Mouse (Mus musculus): ENCODE measurements around the gene Cfap20. TPM values are rescaled to one million over a fixed set of nuclear protein-coding genes. Genes with fewer than 3 reads are reported as not detected.

Cfap20 gene
- polyA plus RNA-seq, 1 experiment from 2014 or later: 138 TPM

GRCm38 (mm10) chr8:95447661-95448060 lies 13.0 kb upstream of the Cfap20 start:
- Histone ChIP-seq H3K4me3 (ENCODE audit: low read depth, low read length) (no peak overlapping the region), H3K36me3 (ENCODE audit: insufficient read depth, low read length) (peaks cover 13% of the 10 kb centered on the region; the same call in 1 of the 2 replicates), H3K9ac (replicated peaks; ENCODE audit: low read depth) (no peak overlapping the region), H3K9me3 (ENCODE audit: low read length) (no peaks in the 10 kb centered on the region), H3K27ac (ENCODE audit: low read length) (no peak overlapping the region), H3K4me1 (ENCODE audit: insufficient read depth, low read depth, low read length) (no peaks in the 10 kb centered on the region), H3K27me3 (replicated peaks; ENCODE audit: insufficient read depth, low read length) (no peaks in the 10 kb centered on the region), H3K4me2 (replicated peaks; ENCODE audit: low read depth, low read length) (no peak overlapping the region)
- WGBS: 89% methylated on average over 7 of the region's 7 CpGs
- no peak for TF ChIP-seq CTCF (IDR thresholded peaks at IDR 0.05)
- no peak for TF ChIP-seq EP300 (IDR thresholded peaks at IDR 0.05)
- DNase-seq (ENCODE audit: low spot score): no peak
- no peak for ATAC-seq

DNA sequence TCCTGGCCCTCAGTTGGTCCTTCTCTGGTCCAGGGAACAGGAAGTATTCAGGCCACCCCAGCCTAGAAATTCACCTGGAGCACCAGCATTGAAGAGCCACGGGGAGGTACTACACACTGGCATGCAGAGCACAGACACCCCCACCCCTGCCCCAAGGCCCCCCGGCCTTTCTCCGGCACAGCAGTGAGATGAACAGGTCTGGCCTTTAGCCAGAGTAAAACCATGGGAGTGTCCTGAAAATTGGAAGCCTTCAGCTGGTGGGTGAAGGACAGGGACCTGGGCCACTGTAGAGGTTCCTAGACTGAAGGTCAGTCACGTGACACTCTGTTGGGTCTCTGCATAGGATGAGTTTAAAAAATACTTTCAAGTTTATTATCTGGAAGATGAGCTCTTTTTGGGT lies 10.4 kb upstream of the Cfap20 start:
- Histone ChIP-seq H3K4me1 (ENCODE audit: insufficient read depth, low read depth, low read length) (no peaks in the 10 kb centered on the region), H3K4me3 (ENCODE audit: low read depth, low read length) (no peak overlapping the region), H3K27ac (ENCODE audit: low read length) (no peak overlapping the region), H3K4me2 (replicated peaks; ENCODE audit: low read depth, low read length) (no peak overlapping the region), H3K27me3 (replicated peaks; ENCODE audit: insufficient read depth, low read length) (no peaks in the 10 kb centered on the region), H3K9me3 (ENCODE audit: low read length) (no peaks in the 10 kb centered on the region), H3K36me3 (ENCODE audit: insufficient read depth, low read length) (no peaks in the 10 kb centered on the region), H3K9ac (replicated peaks; ENCODE audit: low read depth) (no peak overlapping the region)
- no peak for TF ChIP-seq EP300 (IDR thresholded peaks at IDR 0.05)
- no peak for TF ChIP-seq CTCF (IDR thresholded peaks at IDR 0.05)
- WGBS: 84% methylated on average over 4 of the region's 4 CpGs
- ATAC-seq (no peak), DNase-seq (ENCODE audit: low spot score) (no peak)

GRCm38 (mm10) chr8:95441491-95442039 lies 6.9 kb upstream of the Cfap20 start:
- 41% methylated on average over 5 of the region's 5 CpGs for WGBS
- no peak for TF ChIP-seq CTCF (IDR thresholded peaks at IDR 0.05)
- no peak for TF ChIP-seq EP300 (IDR thresholded peaks at IDR 0.05)

DNA sequence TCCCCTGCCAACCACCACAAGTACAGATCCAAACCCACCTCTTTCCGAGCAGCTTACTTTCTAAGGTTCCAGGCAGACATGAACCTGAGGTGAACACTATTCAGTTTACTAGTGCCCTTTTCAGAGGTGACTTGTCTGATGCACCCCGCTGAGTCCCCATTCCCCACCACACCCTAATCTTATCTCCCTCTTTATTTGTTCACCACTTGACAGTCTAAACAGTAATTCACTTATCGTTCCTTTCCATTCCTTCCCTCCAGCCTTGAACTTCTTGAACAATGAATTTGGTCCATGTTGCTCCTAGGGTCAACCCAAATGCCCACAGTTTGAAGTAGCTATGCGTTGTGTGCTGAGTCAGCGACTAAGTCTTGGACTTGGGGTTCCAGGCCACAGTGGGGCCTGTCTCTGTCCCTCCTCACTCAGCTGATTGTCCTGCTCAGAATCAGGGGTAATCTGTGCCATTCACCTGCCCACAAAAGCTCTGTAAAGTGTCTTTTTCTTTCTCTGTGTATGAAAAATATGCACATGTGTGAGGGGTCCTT lies 5.6 kb upstream of the Cfap20 start:
- Histone ChIP-seq H3K9ac (replicated peaks; ENCODE audit: low read depth) (no peak overlapping the region), H3K36me3 (ENCODE audit: insufficient read depth, low read length) (no peaks in the 10 kb centered on the region), H3K27ac (ENCODE audit: low read length) (no peak overlapping the region), H3K4me1 (ENCODE audit: insufficient read depth, low read depth, low read length) (no peaks in the 10 kb centered on the region), H3K27me3 (replicated peaks; ENCODE audit: insufficient read depth, low read length) (no peaks in the 10 kb centered on the region), H3K4me2 (replicated peaks; ENCODE audit: low read depth, low read length) (no peak overlapping the region), H3K4me3 (ENCODE audit: low read depth, low read length) (no peak overlapping the region), H3K9me3 (ENCODE audit: low read length) (no peaks in the 10 kb centered on the region)
- ATAC-seq (no peak), DNase-seq (ENCODE audit: low spot score) (no peak)
- TF ChIP-seq EP300 (IDR thresholded peaks at IDR 0.05) (no peak), CTCF (IDR thresholded peaks at IDR 0.05) (no peak)
- 45% methylated on average over 5 of the region's 5 CpGs for WGBS

More at GRCm38 (mm10) chr8:95441491-95442039, 6.9 kb upstream of the Cfap20 start:
- no peak for DNase-seq (ENCODE audit: low spot score)
- H3K27me3 ChIP-seq (replicated peaks; ENCODE audit: insufficient read depth, low read length): no peaks in the 10 kb centered on the region
- no peak overlapping the region for H3K4me3 ChIP-seq (ENCODE audit: low read depth, low read length)
- H3K4me2 ChIP-seq (replicated peaks; ENCODE audit: low read depth, low read length): no peak overlapping the region
- no peak overlapping the region for H3K27ac ChIP-seq (ENCODE audit: low read length)
- no peak overlapping the region for H3K9ac ChIP-seq (replicated peaks; ENCODE audit: low read depth)
- no peak for ATAC-seq
- H3K9me3 ChIP-seq (ENCODE audit: low read length): no peaks in the 10 kb centered on the region
- H3K36me3 ChIP-seq (ENCODE audit: insufficient read depth, low read length): no peaks in the 10 kb centered on the region
- no peaks in the 10 kb centered on the region for H3K4me1 ChIP-seq (ENCODE audit: insufficient read depth, low read depth, low read length)

DNA sequence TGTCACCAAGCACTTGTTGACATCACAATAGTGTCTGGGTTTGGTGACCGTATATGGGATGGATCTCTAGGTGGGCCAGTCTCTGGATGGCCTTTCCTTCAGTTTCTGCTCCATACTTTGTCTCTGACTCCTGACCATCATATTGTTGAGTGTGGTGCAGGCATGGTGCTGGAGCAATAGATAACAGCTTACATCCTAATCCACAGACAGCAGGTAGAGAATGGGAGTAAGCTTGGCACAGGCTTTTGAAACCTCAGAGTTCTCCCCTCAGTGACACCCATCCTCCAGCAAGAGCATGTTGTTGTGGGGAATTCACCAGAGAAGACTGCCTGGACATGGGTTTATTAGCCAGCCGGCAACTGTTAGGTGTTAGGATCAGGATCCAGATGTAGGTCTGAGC lies 4.8 kb upstream of the Cfap20 start:
- TF ChIP-seq CTCF (IDR thresholded peaks at IDR 0.05) (no peak), EP300 (IDR thresholded peaks at IDR 0.05) (no peak)
- H3K4me2 ChIP-seq (replicated peaks; ENCODE audit: low read depth, low read length): no peak overlapping the region

DNA sequence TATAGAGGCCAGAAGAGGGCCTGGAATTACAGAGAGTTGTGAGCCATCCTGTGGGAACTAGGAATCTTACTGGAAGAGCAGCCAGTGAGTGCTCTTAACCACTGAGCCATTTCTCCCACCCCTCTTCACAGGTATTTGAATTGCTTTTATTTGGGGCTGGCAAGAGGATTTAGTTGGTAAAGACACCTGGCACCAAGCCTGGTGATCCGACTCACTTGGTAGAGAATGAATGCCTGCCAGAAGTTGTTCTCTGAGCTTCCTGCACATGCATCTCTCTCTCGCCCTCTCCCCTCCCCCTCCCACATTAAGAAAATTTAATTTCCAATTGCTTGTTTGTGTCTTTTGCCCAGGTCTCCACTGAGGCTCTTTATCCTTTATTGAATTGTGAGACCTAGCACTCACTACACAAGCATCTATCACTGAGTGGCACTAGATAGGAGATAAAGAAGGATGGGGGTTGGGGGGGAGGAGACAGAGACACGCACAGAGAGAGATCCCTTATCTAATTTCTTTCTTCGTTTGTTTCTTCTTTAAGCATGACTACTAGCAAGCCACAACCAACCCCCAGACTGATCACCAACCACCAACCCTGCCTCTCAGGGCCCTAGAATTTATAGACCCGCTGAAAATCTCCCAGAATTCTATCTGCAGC lies 2.8 kb upstream of the Cfap20 start:
- Histone ChIP-seq H3K36me3 (ENCODE audit: insufficient read depth, low read length) (no peaks in the 10 kb centered on the region), H3K4me3 (ENCODE audit: low read depth, low read length) (no peak overlapping the region), H3K9ac (replicated peaks; ENCODE audit: low read depth) (no peak overlapping the region), H3K9me3 (ENCODE audit: low read length) (no peaks in the 10 kb centered on the region), H3K4me2 (replicated peaks; ENCODE audit: low read depth, low read length) (no peak overlapping the region), H3K4me1 (ENCODE audit: insufficient read depth, low read depth, low read length) (no peaks in the 10 kb centered on the region), H3K27me3 (replicated peaks; ENCODE audit: insufficient read depth, low read length) (no peaks in the 10 kb centered on the region), H3K27ac (ENCODE audit: low read length) (no peak overlapping the region)
- ATAC-seq (no peak), DNase-seq (ENCODE audit: low spot score) (no peak)
- TF ChIP-seq EP300 (IDR thresholded peaks at IDR 0.05): no peak
- no peak for TF ChIP-seq CTCF (IDR thresholded peaks at IDR 0.05)
- WGBS: 33% methylated on average over 5 of the region's 5 CpGs

More for the DNA sequence above, 4.8 kb upstream of the Cfap20 start:
- 92% methylated on average over 2 of the region's 2 CpGs for WGBS
- Histone ChIP-seq H3K4me1 (ENCODE audit: insufficient read depth, low read depth, low read length) (no peaks in the 10 kb centered on the region), H3K9ac (replicated peaks; ENCODE audit: low read depth) (no peak overlapping the region), H3K4me3 (ENCODE audit: low read depth, low read length) (no peak overlapping the region), H3K27me3 (replicated peaks; ENCODE audit: insufficient read depth, low read length) (no peaks in the 10 kb centered on the region), H3K36me3 (ENCODE audit: insufficient read depth, low read length) (no peaks in the 10 kb centered on the region), H3K27ac (ENCODE audit: low read length) (no peak overlapping the region), H3K9me3 (ENCODE audit: low read length) (no peaks in the 10 kb centered on the region)
- DNase-seq (ENCODE audit: low spot score) (no peak), ATAC-seq (no peak)

Measured in lung, postnatal 0 days (tissue).